Mouse (Mus musculus) naive thymus-derived CD4-positive, alpha-beta T cell, adult 2 months (primary cell): ENCODE measurements around the gene Vil1.
"Not testable (repeated sequence)": the region's sequence is repeated elsewhere in the genome, so short reads cannot be mapped to it uniquely, and the experiment has no call there.

Experiments used
- DNase-seq: peaks from one replicate; pipeline ENCODE4 v3.0.0-alpha.2; 2011; ENCODE audit warnings: low read depth

The Vil1 gene

GRCm38 (mm10) chr1:74387386-74387988, 21.7 kb upstream of the Vil1 start:
- DNase-seq, result no peak

GRCm38 (mm10) chr1:74388398-74388920, 20.7 kb upstream of the Vil1 start:
- DNase-seq, result no peak

- DNase-seq, result peak; percentile 77
Measured at GRCm38 (mm10) chr1:74389831-74390286, 19.3 kb upstream of the Vil1 start.

- peak; percentile 89 for DNase-seq
Measured at GRCm38 (mm10) chr1:74390287-74390906, 18.8 kb upstream of the Vil1 start.

GRCm38 (mm10) chr1:74390924-74391748, 18.0 kb upstream of the Vil1 start, which contains the start of gene Ctdsp1:
Gene Ctdsp1, plus strand, starts transcription at chr1:74391509.
- DNase-seq, result peak; percentile 93

GRCm38 (mm10) chr1:74391844-74392441, 17.2 kb upstream of the Vil1 start:
- DNase-seq, result peak; percentile 71

GRCm38 (mm10) chr1:74392446-74392994, 16.7 kb upstream of the Vil1 start:
- no peak for DNase-seq

GRCm38 (mm10) chr1:74393010-74393409, 16.2 kb upstream of the Vil1 start:
- DNase-seq, result no peak

- DNase-seq, result no peak
Measured at GRCm38 (mm10) chr1:74393697-74394096, 15.5 kb upstream of the Vil1 start.

- no peak for DNase-seq
Measured at GRCm38 (mm10) chr1:74394311-74394710, 14.9 kb upstream of the Vil1 start.

- DNase-seq, result no peak
Measured at GRCm38 (mm10) chr1:74394858-74395257, 14.3 kb upstream of the Vil1 start.

- no peak for DNase-seq
Measured at GRCm38 (mm10) chr1:74395290-74395689, 13.9 kb upstream of the Vil1 start.

- DNase-seq, result not testable (repeated sequence)
Measured at GRCm38 (mm10) chr1:74396456-74397222, 12.5 kb upstream of the Vil1 start.

- DNase-seq, result peak; percentile 86
Measured at GRCm38 (mm10) chr1:74397268-74397918, 11.8 kb upstream of the Vil1 start.

GRCm38 (mm10) chr1:74397919-74398451, 11.2 kb upstream of the Vil1 start:
- DNase-seq, result peak; percentile 90

GRCm38 (mm10) chr1:74400531-74400930, 8.6 kb upstream of the Vil1 start:
- no peak for DNase-seq

GRCm38 (mm10) chr1:74401015-74401702, 8.0 kb upstream of the Vil1 start:
- no peak for DNase-seq

- DNase-seq, result no peak
Measured at GRCm38 (mm10) chr1:74404206-74404605, 5.0 kb upstream of the Vil1 start.

- no peak for DNase-seq
Measured at GRCm38 (mm10) chr1:74411753-74412325, 2.7 kb downstream of the Vil1 start.
